Mouse (Mus musculus): ENCODE results near the gene C130050O18Rik. TPM values are rescaled to one million over a fixed set of nuclear protein-coding genes. Genes with fewer than 3 reads are reported as not detected.

C130050O18Rik gene
- polyA plus RNA-seq (2015; fragmentation: Nextera tagmentation; extraction: Ambion mirVana): 4.2 and 4.6 TPM in 2 replicates

DNA sequence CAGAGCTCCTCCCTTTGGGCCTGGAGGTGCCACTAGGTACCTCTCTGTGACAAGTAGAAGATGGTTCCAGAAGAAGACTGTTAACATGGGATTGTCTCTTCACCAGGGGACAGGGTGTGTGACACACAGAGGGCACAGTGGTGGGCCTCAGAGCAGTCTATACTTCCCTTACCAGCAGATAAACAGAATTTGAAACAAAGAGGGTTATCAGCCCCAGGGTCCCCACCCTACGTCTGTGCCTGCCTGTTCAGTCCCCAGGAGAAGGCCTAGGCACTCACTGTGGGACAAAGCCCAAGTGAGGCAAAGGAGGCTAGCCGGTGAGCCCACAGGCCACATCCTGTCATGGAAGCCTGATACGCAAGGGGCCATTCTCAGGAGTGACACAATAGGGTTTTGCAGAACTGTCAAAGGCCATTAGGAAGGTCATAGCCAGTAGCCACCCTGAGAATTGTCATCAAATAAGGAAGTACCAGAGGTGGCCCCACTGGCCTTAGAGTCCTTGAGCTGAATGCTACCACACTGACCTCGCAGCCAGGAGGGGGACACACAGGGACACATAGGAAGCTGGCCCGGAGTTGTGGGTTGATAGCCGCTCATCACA is at the start of gene C130050O18Rik:
C130050O18Rik (plus strand) TSS at position 480 of the 601 bp plus-strand sequence.
- Histone ChIP-seq H3K9me3 (replicated peaks) (no peaks in the 10 kb centered on the region), H3K4me3 (replicated peaks) (no peak within 1 kb of the TSS), H3K4me1 (peaks cover 34% of the 10 kb centered on the region), H3K27ac (replicated peaks) (peak within 1 kb of the TSS; percentile 12; the same call in 1 of the 2 replicates), H3K36me3 (no peaks in the 10 kb centered on the region), H3K4me2 (replicated peaks) (no peak within 1 kb of the TSS), H3K9ac (no peak within 1 kb of the TSS), H3K27me3 (no peaks in the 10 kb centered on the region)
- ATAC-seq (ENCODE audit: insufficient number of reproducible peaks, low FRiP score, low TSS enrichment, low read depth): no peak
- 81% methylated on average over 6 of the region's 6 CpGs for WGBS

DNA sequence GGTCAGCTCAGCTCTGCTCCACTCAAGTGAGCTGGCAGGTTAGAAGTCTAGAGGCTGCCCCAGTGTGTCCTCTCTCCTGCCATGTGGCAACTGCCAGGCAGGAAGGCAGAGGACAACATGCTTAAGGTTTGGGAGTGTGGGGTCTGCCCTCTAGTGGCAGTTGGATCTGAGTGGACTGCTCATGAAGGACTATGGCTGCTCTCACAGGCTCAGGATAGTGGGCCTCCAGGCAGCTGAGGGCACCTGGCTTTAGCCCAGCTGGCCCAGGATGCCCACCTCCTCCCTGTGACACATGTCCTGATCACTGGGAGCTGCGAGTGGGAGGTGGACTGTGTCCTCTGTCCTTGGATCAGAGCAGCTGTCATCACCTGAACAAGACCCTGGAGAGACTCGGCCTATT is 46.4 kb upstream of the C130050O18Rik start:
- H3K36me3 ChIP-seq: peaks cover 2% of the 10 kb centered on the region; the same call in 1 of the 2 replicates
- no peak overlapping the region for H3K4me2 ChIP-seq (replicated peaks)
- no peak overlapping the region for H3K27ac ChIP-seq (replicated peaks)
- H3K4me3 ChIP-seq (replicated peaks): no peak overlapping the region
- no peaks in the 10 kb centered on the region for H3K27me3 ChIP-seq
- H3K9me3 ChIP-seq (replicated peaks): no peaks in the 10 kb centered on the region
- H3K9ac ChIP-seq: no peak overlapping the region
- ATAC-seq (ENCODE audit: insufficient number of reproducible peaks, low FRiP score, low TSS enrichment, low read depth): no peak
- 73% methylated on average over 2 of the region's 2 CpGs for WGBS
- H3K4me1 ChIP-seq: peaks cover 15% of the 10 kb centered on the region

DNA sequence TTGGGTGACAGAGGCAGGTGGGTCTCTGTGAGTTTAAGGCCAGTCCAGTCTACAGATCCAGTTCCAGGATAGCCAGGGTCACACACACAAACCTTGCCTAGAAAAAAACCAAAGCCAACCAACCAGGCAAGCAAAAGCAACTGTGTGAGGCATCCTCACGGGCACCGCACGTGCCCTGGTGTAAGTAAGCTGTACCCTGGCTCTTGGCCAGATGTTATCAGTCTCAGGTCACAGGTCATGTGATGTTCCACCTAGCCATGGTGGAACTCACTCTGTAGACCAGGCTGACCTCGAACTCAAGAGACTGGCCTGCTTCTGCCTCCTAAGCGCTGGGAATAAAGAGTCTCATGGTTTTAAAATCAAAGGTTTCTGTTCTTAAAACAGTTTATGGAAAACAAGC is 45.8 kb upstream of the C130050O18Rik start:
- no peak overlapping the region for H3K4me2 ChIP-seq (replicated peaks)
- ATAC-seq (ENCODE audit: insufficient number of reproducible peaks, low FRiP score, low TSS enrichment, low read depth): no peak

DNA sequence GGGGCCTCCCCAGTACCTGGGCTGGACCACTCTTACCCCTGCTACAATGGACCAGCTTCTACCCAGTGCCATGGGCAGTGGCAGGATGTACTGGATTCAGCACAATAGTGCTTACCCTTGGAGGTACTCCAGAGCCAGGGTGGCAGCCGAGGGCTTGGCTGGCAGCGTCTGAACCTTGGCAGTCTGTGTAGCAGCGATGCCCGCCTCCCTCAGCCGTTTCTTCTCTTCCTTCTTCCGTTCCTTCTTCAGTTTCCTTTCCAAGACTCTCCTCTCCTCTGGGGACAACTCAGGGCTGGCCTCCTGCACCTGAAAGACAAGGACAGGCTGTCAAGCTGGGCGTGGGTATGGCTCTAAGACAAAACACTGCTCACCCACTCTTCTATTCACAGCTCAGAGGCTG is 41.2 kb upstream of the C130050O18Rik start:
- 61% methylated on average over 7 of the region's 7 CpGs for WGBS
- H3K4me1 ChIP-seq: peaks cover 16% of the 10 kb centered on the region
- H3K4me2 ChIP-seq (replicated peaks): peak overlapping the region; percentile 45; the same call in 1 of the 2 replicates

More for the DNA sequence above, 45.8 kb upstream of the C130050O18Rik start:
- H3K27me3 ChIP-seq: no peaks in the 10 kb centered on the region
- peaks cover 15% of the 10 kb centered on the region for H3K4me1 ChIP-seq
- H3K9ac ChIP-seq: no peak overlapping the region
- H3K36me3 ChIP-seq: peaks cover 2% of the 10 kb centered on the region; the same call in 1 of the 2 replicates
- H3K9me3 ChIP-seq (replicated peaks): no peaks in the 10 kb centered on the region
- no peak overlapping the region for H3K4me3 ChIP-seq (replicated peaks)
- no peak overlapping the region for H3K27ac ChIP-seq (replicated peaks)
- 90% methylated on average over 5 of the region's 5 CpGs for WGBS

DNA sequence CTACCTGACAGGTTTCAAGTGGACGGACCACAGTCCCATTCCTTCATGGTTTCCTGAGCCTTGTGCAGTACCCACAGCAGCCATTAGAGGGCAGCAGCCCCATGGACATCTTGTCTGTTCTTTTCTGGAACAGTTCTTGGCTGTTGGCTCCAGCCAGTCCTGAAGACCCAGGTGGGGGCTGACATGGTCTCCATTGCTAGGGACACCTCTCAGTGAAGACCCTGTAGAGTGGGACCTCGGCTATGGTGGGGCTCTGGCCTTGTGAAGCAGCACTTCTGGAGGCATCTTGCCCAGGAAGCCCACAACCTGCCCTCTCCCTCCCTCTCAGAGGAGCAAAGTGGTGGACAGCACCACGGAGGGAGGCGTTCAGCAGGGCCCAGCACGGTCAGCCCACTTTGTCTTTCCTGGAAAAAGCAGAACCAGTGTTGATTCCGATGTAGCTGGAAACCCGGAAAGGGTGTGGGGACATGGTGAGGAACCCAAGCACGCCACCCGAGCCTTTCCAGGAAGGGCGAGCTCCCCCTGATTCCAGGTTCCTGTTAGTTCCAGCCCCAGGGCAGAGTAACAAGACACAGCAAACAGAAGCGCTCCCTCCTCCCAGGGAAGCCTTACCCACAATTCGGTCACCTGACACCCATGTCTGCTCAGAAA is 40.7 kb upstream of the C130050O18Rik start:
- ATAC-seq (ENCODE audit: insufficient number of reproducible peaks, low FRiP score, low TSS enrichment, low read depth): peak; percentile 55
- Histone ChIP-seq H3K27me3 (no peaks in the 10 kb centered on the region), H3K36me3 (peaks cover 2% of the 10 kb centered on the region; the same call in 1 of the 2 replicates), H3K27ac (replicated peaks) (peak overlapping the region; percentile 71), H3K9me3 (replicated peaks) (no peaks in the 10 kb centered on the region), H3K9ac (no peak overlapping the region), H3K4me1 (peaks cover 16% of the 10 kb centered on the region), H3K4me2 (replicated peaks) (peak overlapping the region; percentile 45), H3K4me3 (replicated peaks) (no peak overlapping the region; the same call in 1 of the 2 replicates)
- 14% methylated on average over 12 of the region's 12 CpGs for WGBS

More for the DNA sequence above, 41.2 kb upstream of the C130050O18Rik start:
- no peak overlapping the region for H3K4me3 ChIP-seq (replicated peaks)
- H3K27ac ChIP-seq (replicated peaks): no peak overlapping the region
- no peaks in the 10 kb centered on the region for H3K27me3 ChIP-seq
- no peak overlapping the region for H3K9ac ChIP-seq
- ATAC-seq (ENCODE audit: insufficient number of reproducible peaks, low FRiP score, low TSS enrichment, low read depth): no peak
- peaks cover 2% of the 10 kb centered on the region; the same call in 1 of the 2 replicates for H3K36me3 ChIP-seq
- no peaks in the 10 kb centered on the region for H3K9me3 ChIP-seq (replicated peaks)

DNA sequence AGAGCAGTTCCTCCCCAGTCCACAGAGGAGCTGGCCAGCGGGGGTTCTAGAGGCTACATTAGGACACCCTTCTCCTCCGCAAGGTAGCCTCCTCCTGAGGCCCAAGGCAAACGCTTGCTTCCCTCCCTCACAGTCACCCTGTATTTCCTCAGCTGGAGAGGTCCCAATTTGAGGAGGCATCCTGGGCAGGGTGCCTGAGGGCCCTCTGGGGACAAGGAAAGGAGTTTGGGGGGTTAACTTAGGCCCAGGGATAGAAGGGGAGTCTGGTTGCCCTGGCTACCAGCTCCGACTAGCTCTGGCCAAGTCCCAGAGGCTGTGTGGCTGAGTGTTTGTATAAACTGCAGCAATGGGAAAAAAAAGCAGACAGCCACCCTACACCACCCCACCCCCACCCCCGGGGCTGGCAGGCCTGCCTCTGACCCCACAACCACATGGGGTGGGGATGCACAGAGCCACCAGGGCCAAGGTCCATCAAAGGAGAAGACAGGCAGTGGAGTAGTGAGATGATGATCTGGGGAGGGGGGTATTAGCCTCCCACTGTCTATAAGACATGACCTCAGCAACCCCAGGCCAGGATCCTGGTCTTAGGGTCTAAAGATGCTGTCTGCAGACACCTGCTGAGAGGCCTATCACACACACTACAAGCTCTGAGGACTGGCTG is 40.0 kb upstream of the C130050O18Rik start:
- no peaks in the 10 kb centered on the region for H3K9me3 ChIP-seq (replicated peaks)
- peak overlapping the region; percentile 45; the same call in 1 of the 2 replicates for H3K4me2 ChIP-seq (replicated peaks)
- no peak overlapping the region for H3K9ac ChIP-seq
- peaks cover 2% of the 10 kb centered on the region; the same call in 1 of the 2 replicates for H3K36me3 ChIP-seq
- ATAC-seq (ENCODE audit: insufficient number of reproducible peaks, low FRiP score, low TSS enrichment, low read depth): no peak
- H3K27me3 ChIP-seq: no peaks in the 10 kb centered on the region
- H3K4me3 ChIP-seq (replicated peaks): no peak overlapping the region
- H3K27ac ChIP-seq (replicated peaks): peak overlapping the region; percentile 71
- 17% methylated on average over 5 of the region's 5 CpGs for WGBS
- peaks cover 19% of the 10 kb centered on the region for H3K4me1 ChIP-seq

DNA sequence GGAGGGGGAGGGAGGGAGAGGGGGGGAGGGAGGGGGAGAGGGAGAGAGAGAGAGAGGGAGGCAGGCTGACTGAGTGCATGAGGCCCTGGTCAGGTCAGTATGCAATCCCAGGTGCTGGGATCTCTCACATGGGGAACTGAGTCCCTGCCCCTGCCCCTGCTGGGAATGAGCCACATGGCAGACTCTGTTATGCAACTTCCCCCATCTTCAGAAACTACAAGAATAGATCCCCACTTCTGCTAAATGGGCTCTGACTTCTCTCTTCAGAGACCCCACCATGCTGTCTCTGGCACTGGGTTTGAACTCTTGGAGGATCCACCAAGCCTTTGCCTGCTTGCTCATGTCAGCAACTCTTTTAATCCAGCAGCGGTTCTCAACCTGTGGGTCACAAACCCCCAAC is 39.3 kb upstream of the C130050O18Rik start:
- no peak overlapping the region for H3K9ac ChIP-seq
- no peak overlapping the region for H3K4me2 ChIP-seq (replicated peaks)
- H3K27ac ChIP-seq (replicated peaks): no peak overlapping the region
- no peaks in the 10 kb centered on the region for H3K27me3 ChIP-seq
- peaks cover 2% of the 10 kb centered on the region; the same call in 1 of the 2 replicates for H3K36me3 ChIP-seq
- no peak overlapping the region for H3K4me3 ChIP-seq (replicated peaks)
- H3K9me3 ChIP-seq (replicated peaks): no peaks in the 10 kb centered on the region
- ATAC-seq (ENCODE audit: insufficient number of reproducible peaks, low FRiP score, low TSS enrichment, low read depth): no peak
- WGBS: 69% methylated on average over 1 of the region's 1 CpGs
- H3K4me1 ChIP-seq: peaks cover 22% of the 10 kb centered on the region

DNA sequence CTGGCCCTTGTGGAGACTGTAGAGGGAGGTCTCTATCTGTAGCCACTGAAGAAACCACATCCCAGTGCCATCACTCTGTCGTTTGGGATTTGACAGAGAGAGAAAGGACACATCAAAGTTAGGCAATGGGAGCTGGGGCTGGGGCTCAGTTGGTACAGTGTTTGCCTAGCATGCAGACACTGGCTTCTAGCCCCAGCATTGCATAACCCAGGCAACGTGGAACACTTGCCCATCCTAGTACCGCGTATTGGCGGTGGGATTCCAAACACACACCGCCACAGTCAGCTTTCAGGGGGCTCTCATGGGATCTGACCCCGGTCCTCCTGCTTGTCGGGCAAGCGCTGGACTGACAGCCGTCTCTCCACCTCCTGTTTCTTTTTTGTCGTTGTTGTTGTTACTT is 38.6 kb upstream of the C130050O18Rik start:
- ATAC-seq (ENCODE audit: insufficient number of reproducible peaks, low FRiP score, low TSS enrichment, low read depth): no peak
- no peaks in the 10 kb centered on the region for H3K27me3 ChIP-seq
- H3K36me3 ChIP-seq: peaks cover 2% of the 10 kb centered on the region; the same call in 1 of the 2 replicates
- H3K4me2 ChIP-seq (replicated peaks): no peak overlapping the region
- peaks cover 29% of the 10 kb centered on the region for H3K4me1 ChIP-seq
- 71% methylated on average over 11 of the region's 11 CpGs for WGBS
- no peak overlapping the region for H3K9ac ChIP-seq
- no peak overlapping the region for H3K27ac ChIP-seq (replicated peaks)
- no peak overlapping the region for H3K4me3 ChIP-seq (replicated peaks)
- H3K9me3 ChIP-seq (replicated peaks): no peaks in the 10 kb centered on the region

DNA sequence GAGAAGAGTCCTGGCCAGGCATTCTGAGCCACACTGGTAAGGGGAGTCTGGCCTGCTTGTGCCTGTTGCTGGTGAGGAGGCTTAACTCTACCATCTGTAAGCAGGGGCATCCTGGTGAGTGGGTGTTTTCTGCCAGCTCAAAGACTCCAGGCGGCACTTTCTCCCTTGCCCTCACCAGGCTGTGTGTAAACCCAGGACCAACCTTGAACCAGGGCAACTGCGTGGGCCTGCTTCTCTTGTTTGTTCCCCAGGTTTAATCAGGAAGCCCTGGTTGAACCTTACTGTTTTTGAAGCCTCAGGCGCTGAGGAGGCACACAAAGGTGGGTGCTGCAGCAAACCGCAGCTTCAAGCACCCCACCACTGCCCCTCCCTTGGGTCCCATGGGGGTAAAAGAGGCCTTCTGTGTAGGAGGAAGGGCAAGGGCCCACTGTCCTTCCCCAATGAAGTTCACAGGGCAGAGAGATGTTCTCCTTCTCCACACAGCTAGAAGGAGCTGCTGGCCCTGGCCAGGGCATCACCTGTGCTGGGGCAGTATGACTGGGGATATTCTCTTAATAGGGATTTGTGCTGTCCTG is 37.1 kb upstream of the C130050O18Rik start:
- no peak overlapping the region for H3K4me2 ChIP-seq (replicated peaks)

DNA sequence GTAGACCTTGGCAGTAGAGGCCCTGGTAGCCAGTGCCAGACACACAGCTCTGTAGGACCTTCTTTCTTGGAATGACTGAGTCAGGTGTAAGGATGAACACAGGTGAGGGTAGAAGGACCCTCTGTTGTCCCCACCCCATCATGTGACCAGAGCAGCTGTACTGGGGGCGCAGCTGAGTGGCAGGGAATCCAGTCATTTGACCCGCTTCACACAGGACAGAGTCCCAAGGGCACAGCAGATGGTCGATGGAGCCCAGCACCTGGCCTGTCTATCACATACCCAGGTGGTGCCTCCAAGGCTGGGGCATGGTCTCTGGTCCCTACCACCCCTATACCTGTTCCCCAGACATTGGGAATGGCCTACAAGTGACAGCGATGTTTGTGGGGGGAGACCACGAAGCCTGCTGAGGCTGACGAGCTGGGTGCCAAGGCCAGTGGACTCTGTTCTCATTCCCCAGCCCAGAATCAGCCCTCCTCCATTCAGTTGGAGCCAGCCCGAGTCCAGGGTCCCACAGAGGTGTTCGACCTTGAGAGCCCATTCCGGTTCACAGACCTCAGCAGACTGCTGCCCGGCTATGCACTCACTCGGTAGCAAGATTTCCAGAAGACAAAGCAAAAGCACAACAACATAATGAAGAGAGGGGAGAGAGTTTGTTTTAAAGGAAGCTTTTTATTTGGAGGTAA is 36.3 kb upstream of the C130050O18Rik start:
- no peaks in the 10 kb centered on the region for H3K36me3 ChIP-seq
- H3K27ac ChIP-seq (replicated peaks): no peak overlapping the region
- no peaks in the 10 kb centered on the region for H3K9me3 ChIP-seq (replicated peaks)
- H3K4me1 ChIP-seq: peaks cover 39% of the 10 kb centered on the region
- ATAC-seq (ENCODE audit: insufficient number of reproducible peaks, low FRiP score, low TSS enrichment, low read depth): no peak
- no peak overlapping the region for H3K9ac ChIP-seq
- 80% methylated on average over 11 of the region's 11 CpGs for WGBS
- no peak overlapping the region for H3K4me3 ChIP-seq (replicated peaks)
- no peaks in the 10 kb centered on the region for H3K27me3 ChIP-seq
- no peak overlapping the region for H3K4me2 ChIP-seq (replicated peaks)

More for the DNA sequence above, 37.1 kb upstream of the C130050O18Rik start:
- no peak overlapping the region for H3K4me3 ChIP-seq (replicated peaks)
- no peak for ATAC-seq (ENCODE audit: insufficient number of reproducible peaks, low FRiP score, low TSS enrichment, low read depth)
- no peaks in the 10 kb centered on the region for H3K27me3 ChIP-seq
- H3K36me3 ChIP-seq: peaks cover 2% of the 10 kb centered on the region; the same call in 1 of the 2 replicates
- H3K9ac ChIP-seq: no peak overlapping the region
- H3K4me1 ChIP-seq: peaks cover 39% of the 10 kb centered on the region
- no peaks in the 10 kb centered on the region for H3K9me3 ChIP-seq (replicated peaks)
- 79% methylated on average over 4 of the region's 4 CpGs for WGBS
- no peak overlapping the region for H3K27ac ChIP-seq (replicated peaks)

All from embryonic facial prominence, embryonic 15.5 days (tissue).